Mouse (Mus musculus): ENCODE data around the gene Ghrl.

Ghrl gene

GRCm38 (mm10) chr6:113668287-113669154, 51.2 kb downstream of the Ghrl start:
- peak; percentile 54 for DNase-seq (ENCODE audit: low spot score)

GRCm38 (mm10) chr6:113667611-113668122, 52.0 kb downstream of the Ghrl start:
- DNase-seq (ENCODE audit: low spot score), result no peak
